Mouse (Mus musculus): Measurements from ENCODE around the gene Mrpl33. TPM values are rescaled to one million over a fixed set of nuclear protein-coding genes. Genes with fewer than 3 reads are reported as not detected.

Gene Mrpl33
- polyA plus RNA-seq, 1 experiment from 2014 or later = 165 TPM

DNA sequence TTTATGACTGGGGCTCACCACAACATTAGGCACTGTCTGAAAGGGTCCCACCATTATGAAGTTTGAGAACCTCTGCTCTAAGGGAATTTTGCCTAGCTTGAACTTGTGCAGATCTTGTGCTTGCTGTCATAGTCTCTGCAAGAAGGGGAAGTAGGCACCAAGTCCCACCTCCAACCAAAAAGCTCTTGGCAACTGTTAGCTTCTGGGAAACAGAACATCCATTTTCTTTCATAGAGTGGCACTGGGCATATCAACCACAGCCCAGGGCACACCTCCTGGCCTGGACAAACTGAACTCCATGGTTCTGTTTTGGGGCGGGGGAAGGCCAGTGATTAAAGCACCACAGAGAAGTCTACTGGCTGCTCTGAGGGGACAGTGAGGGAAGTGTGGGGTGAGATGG is 14.5 kb downstream of the Mrpl33 start:
- Histone ChIP-seq H3K4me2 (ENCODE audit: low read depth, low read length) (no peak overlapping the region), H3K36me3 (replicated peaks; ENCODE audit: insufficient read depth, low read length) (peaks cover 5% of the 10 kb centered on the region), H3K27me3 (ENCODE audit: insufficient read depth, low read length) (no peaks in the 10 kb centered on the region), H3K27ac (ENCODE audit: low read depth) (peak overlapping the region; percentile 52; the same call in 1 of the 2 replicates), H3K9ac (replicated peaks) (no peak overlapping the region), H3K4me1 (ENCODE audit: insufficient read depth) (peaks cover 11% of the 10 kb centered on the region), H3K4me3 (ENCODE audit: low read depth, low read length) (no peak overlapping the region), H3K9me3 (ENCODE audit: low read length) (no peaks in the 10 kb centered on the region)
- no peak for ATAC-seq
- 61% methylated on average over 1 of the region's 1 CpGs for WGBS (ENCODE audit: insufficient replicate concordance)
- no peak for DNase-seq
- no peak for TF ChIP-seq CTCF (IDR thresholded peaks at IDR 0.05; ENCODE audit: low read depth)
- no peak for TF ChIP-seq EP300 (IDR thresholded peaks at IDR 0.05; ENCODE audit: low read depth)

GRCm38 (mm10) chr5:31613852-31614286 is 17.1 kb downstream of the Mrpl33 start:
- 2% methylated on average over 37 of the region's 37 CpGs for WGBS (ENCODE audit: insufficient replicate concordance)
- Histone ChIP-seq H3K4me1 (ENCODE audit: insufficient read depth) (peaks cover 15% of the 10 kb centered on the region), H3K4me3 (ENCODE audit: low read depth, low read length) (peak overlapping the region; percentile 83), H3K9me3 (ENCODE audit: low read length) (no peaks in the 10 kb centered on the region), H3K27me3 (ENCODE audit: insufficient read depth, low read length) (no peaks in the 10 kb centered on the region), H3K9ac (replicated peaks) (peak overlapping the region; percentile 75), H3K27ac (ENCODE audit: low read depth) (peak overlapping the region; percentile 89), H3K36me3 (replicated peaks; ENCODE audit: insufficient read depth, low read length) (peaks cover 22% of the 10 kb centered on the region), H3K4me2 (ENCODE audit: low read depth, low read length) (peak overlapping the region; percentile 77)
- TF ChIP-seq CTCF (IDR thresholded peaks at IDR 0.05; ENCODE audit: low read depth) = peak; percentile 62
- TF ChIP-seq EP300 (IDR thresholded peaks at IDR 0.05; ENCODE audit: low read depth) = no peak
- ATAC-seq (peak; percentile 96), DNase-seq (peak; percentile 88)

DNA sequence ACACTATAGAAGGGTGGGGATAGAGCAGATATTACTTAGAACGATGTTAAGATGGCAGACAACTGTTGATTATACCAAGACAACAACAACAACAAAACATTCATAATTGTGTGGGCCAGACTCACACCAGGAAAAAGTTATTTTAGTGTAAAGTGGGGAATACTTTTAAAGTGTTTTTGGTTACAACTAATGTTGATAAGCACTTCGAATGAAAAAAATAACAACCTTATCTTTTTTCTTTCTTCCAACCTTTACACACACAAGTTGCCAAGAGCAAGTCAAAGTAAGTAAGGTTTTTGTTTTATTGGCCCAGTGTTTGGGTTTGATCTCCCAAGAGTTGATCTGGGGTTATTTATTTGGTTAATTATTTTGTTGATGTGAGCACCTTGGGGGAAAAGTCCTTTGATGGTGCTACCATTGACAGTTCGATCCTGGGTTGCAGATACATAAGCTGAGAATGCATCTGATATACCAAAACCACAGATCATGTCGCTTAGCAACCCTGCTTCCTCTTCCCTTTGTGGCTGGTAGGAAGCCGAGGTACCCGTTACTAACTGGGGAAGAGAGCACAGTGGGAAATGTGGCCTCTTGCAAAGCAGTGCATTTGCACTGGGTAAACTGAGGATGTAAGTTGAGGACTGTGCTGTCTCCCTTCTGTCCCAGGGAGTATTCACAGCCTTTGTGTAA is 17.7 kb downstream of the Mrpl33 start:
- peaks cover 15% of the 10 kb centered on the region for H3K4me1 ChIP-seq (ENCODE audit: insufficient read depth)
- ATAC-seq (no peak), DNase-seq (no peak)
- peak overlapping the region; percentile 75 for H3K9ac ChIP-seq (replicated peaks)
- peak overlapping the region; percentile 83 for H3K4me3 ChIP-seq (ENCODE audit: low read depth, low read length)
- H3K36me3 ChIP-seq (replicated peaks; ENCODE audit: insufficient read depth, low read length) = peaks cover 22% of the 10 kb centered on the region
- no peaks in the 10 kb centered on the region for H3K9me3 ChIP-seq (ENCODE audit: low read length)
- WGBS (ENCODE audit: insufficient replicate concordance) = 26% methylated on average over 6 of the region's 6 CpGs
- H3K27me3 ChIP-seq (ENCODE audit: insufficient read depth, low read length) = no peaks in the 10 kb centered on the region
- peak overlapping the region; percentile 77 for H3K4me2 ChIP-seq (ENCODE audit: low read depth, low read length)
- TF ChIP-seq EP300 (IDR thresholded peaks at IDR 0.05; ENCODE audit: low read depth) (no peak), CTCF (IDR thresholded peaks at IDR 0.05; ENCODE audit: low read depth) (no peak)
- H3K27ac ChIP-seq (ENCODE audit: low read depth) = peak overlapping the region; percentile 89

DNA sequence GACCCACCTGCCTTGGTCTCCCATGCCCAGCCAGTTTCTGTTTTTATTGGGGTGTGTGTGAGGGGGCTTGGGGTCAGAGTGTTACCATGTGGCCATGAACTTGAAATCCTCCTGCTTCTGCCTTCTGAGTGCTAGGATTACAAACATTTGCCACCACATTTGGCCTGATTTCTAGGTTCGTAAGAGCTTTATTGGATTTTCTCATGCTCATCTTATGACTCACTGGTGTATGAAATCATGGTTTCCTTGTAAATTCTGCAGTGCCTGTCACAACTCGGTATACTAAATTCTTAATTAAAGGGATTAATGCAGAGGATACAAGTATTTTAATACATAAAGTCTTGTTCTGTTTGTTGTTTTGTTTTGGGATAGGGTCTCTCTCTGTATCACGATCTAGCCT is 23.6 kb downstream of the Mrpl33 start:
- Histone ChIP-seq H3K4me1 (ENCODE audit: insufficient read depth) (peaks cover 5% of the 10 kb centered on the region), H3K4me3 (ENCODE audit: low read depth, low read length) (no peak overlapping the region), H3K27ac (ENCODE audit: low read depth) (no peak overlapping the region), H3K4me2 (ENCODE audit: low read depth, low read length) (no peak overlapping the region), H3K27me3 (ENCODE audit: insufficient read depth, low read length) (no peaks in the 10 kb centered on the region), H3K9ac (replicated peaks) (no peak overlapping the region), H3K9me3 (ENCODE audit: low read length) (no peaks in the 10 kb centered on the region), H3K36me3 (replicated peaks; ENCODE audit: insufficient read depth, low read length) (peaks cover 42% of the 10 kb centered on the region)
- TF ChIP-seq CTCF (IDR thresholded peaks at IDR 0.05; ENCODE audit: low read depth) (no peak), EP300 (IDR thresholded peaks at IDR 0.05; ENCODE audit: low read depth) (no peak)
- 94% methylated on average over 3 of the region's 3 CpGs for WGBS (ENCODE audit: insufficient replicate concordance)
- DNase-seq (no peak), ATAC-seq (no peak)

DNA sequence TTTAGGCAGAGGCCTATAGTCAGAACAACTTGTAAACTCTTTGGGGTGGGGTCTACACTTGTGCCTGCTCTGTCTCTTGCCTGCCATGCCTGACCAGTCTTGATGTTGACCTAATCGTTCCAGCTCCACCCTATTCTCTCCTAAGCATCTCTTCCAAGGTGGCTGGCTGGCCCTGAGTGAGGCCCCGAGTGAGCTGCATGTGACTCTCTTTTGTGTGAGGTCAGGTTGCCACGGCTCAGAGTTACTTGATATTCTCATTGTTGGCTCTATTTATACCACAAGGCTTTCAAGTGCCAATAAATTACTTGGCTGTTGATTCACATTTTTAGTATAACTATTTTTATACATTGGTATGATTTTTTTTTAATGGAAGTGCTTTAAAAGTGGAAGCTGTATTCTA is 30.4 kb downstream of the Mrpl33 start:
- peaks cover 7% of the 10 kb centered on the region for H3K36me3 ChIP-seq (replicated peaks; ENCODE audit: insufficient read depth, low read length)
- H3K4me2 ChIP-seq (ENCODE audit: low read depth, low read length) = no peak overlapping the region
- no peaks in the 10 kb centered on the region for H3K4me1 ChIP-seq (ENCODE audit: insufficient read depth)
- TF ChIP-seq EP300 (IDR thresholded peaks at IDR 0.05; ENCODE audit: low read depth) (no peak), CTCF (IDR thresholded peaks at IDR 0.05; ENCODE audit: low read depth) (no peak)
- ATAC-seq = no peak
- H3K27ac ChIP-seq (ENCODE audit: low read depth) = no peak overlapping the region
- no peak overlapping the region for H3K4me3 ChIP-seq (ENCODE audit: low read depth, low read length)
- no peak overlapping the region for H3K9ac ChIP-seq (replicated peaks)
- WGBS (ENCODE audit: insufficient replicate concordance) = 65% methylated on average over 3 of the region's 3 CpGs
- no peaks in the 10 kb centered on the region for H3K9me3 ChIP-seq (ENCODE audit: low read length)
- DNase-seq = no peak
- no peaks in the 10 kb centered on the region for H3K27me3 ChIP-seq (ENCODE audit: insufficient read depth, low read length)

DNA sequence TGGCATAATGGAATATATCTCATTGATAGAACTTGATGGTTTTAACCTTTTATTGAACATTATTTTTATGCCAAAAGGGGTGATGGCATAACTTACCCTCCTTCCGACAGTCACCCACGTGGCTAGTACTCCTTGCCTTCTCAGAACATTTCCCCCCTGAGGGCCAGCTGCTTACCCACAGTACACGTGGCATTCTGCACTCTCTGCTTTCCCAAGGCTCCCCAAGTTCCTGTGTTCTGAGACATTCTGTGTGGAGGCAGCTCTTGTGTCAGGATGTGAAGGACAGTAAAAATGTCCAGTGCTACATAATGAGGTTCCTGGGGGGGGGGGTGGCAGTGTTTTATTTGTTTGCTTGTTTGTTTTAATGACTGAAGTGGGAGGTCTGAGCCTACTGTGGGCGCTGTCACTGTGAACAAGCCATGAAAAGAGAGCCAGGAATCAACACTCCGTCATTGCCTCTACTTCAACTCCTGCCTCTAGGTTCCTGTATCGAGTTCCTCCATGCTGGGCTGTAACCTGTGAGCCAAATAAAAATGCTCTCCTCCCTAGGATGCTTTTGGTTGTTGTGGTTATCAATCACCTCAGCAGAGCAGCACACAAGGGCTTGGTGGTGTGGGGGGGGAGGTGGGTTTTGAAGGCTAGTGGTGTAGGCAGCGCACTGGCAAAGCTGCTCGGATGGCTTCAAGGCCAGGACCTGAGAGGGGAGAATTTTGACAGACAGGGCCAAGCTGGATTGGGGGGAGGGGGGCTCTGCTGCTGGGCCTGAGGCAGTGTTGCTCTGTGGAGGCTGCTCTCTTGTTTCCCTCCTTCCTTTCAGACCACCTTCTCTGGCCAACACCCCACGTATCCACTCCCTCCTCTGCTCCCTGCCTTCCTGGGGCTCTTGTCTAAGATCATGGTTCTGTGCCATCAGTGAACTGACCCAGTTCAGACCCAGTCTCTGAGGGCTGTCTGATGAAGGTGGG is 31.1 kb downstream of the Mrpl33 start:
- no peak overlapping the region for H3K4me3 ChIP-seq (ENCODE audit: low read depth, low read length)
- DNase-seq (no peak), ATAC-seq (no peak)
- H3K36me3 ChIP-seq (replicated peaks; ENCODE audit: insufficient read depth, low read length) = peaks cover 3% of the 10 kb centered on the region; the same call in 1 of the 2 replicates
- H3K4me1 ChIP-seq (ENCODE audit: insufficient read depth) = no peaks in the 10 kb centered on the region
- H3K27ac ChIP-seq (ENCODE audit: low read depth) = no peak overlapping the region
- H3K4me2 ChIP-seq (ENCODE audit: low read depth, low read length) = no peak overlapping the region
- no peaks in the 10 kb centered on the region for H3K27me3 ChIP-seq (ENCODE audit: insufficient read depth, low read length)
- TF ChIP-seq CTCF (IDR thresholded peaks at IDR 0.05; ENCODE audit: low read depth) (no peak), EP300 (IDR thresholded peaks at IDR 0.05; ENCODE audit: low read depth) (no peak)
- 73% methylated on average over 9 of the region's 9 CpGs for WGBS (ENCODE audit: insufficient replicate concordance)
- no peak overlapping the region for H3K9ac ChIP-seq (replicated peaks)
- no peaks in the 10 kb centered on the region for H3K9me3 ChIP-seq (ENCODE audit: low read length)

All from liver, postnatal 0 days (tissue).